Mouse (Mus musculus): ENCODE results near the gene Tsen15.

GRCm38 (mm10) chr1:152416306-152416904 is 29.9 kb upstream of the Tsen15 start:
- TF ChIP-seq POLR2A (IDR thresholded peaks at IDR 0.05; ENCODE audit: control insufficient read depth, low read depth, low read length) (no peak), CTCF (IDR thresholded peaks at IDR 0.05; ENCODE audit: control insufficient read depth, insufficient read depth, insufficient replicate concordance, low read depth, low read length) (no peak)

Measured in testis, adult 2 months (tissue).